Mouse (Mus musculus): ENCODE data around the gene Xcl1.
"Not testable (repeated sequence)": the region's sequence is repeated elsewhere in the genome, so short reads cannot be mapped to it uniquely, and the experiment has no call there.

Gene Xcl1

DNA sequence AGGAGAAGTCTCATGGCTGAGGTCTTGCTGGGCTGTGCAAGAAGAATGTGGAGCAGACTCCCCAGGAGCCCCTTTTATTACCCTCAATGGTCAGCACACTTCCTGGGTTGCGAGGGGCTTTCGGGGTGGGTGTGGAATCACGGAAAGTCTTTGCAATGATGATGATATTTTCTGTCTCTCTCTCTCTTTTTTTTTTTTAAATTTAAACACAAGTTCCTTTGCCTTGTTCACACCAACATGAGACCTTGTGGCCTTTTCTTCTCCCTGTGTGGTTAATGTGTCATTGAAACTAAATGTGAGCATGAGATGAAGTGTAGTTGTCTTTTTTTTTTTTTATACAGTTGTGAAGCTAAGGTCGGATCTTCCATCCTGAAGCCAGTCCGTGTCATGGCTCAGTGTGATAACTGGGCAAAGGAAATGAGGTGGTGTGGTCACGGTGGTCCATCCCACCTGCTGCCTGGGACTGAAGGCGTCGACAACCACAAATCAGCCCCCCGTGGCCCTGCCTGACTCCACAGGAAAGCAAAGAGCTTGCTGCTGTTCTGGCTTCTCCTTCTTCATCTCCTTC, at the start of gene Xcl1:
Xcl1 (minus strand) TSS at position 51 of the 568 bp plus-strand sequence.
- DNase-seq: no peak

DNA sequence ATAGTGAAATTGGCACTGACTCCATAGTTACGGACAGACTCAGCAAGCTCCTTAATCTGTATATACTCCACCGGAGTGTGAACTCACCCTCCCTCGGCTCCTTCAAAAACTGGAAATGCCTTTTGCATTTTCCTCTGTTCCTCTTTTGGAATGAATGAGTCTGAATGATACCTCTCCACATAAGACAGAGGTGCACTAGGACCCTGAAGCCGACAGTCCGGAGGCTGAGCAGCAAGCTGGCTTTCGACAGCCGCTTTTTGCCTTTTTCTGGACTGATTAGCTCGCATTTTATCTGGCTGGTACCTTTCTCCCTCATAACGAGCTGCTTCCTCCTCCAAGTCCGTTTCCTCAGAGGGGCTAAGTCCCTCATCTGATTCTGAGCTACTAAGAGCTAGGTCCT, 49.4 kb upstream of the Xcl1 start:
- not testable (repeated sequence) for DNase-seq

DNA sequence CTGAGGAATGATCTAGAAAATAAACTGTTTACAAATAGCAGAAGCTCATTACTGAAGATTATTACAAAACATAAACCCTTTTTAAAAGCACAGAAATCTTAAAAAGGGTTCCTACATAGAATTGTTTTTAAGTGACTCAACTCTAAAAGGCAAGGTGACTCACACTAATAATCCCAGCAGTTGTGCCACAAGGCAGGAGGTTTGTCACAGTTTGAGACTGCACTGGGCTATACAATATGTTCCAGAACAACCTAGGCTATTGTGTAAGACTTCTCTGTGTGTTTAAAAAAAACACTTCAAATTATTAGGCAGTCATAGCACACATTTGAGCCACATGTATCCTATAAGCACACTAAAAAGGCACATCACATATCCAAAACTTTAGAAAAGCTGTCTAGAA, 42.0 kb upstream of the Xcl1 start:
- no peak for DNase-seq

DNA sequence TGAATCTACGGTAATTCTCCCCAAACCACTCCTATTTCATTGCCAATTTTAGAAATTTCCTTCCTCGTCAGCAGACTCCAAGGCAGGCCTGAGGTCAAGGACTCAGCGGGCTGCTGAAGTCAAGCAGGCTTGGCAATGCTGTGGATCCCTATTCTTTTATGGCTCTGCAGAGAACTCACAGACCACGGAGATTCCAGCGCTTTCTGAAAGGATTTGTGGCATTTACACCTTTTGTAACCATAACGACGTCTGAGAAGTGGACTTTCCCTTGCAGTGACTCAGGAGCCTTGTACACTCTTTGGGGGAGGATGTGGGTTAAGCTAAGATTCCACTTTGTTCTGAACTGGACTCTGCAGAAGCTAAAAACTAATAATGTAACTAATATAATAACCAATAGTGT, 40.4 kb upstream of the Xcl1 start:
- no peak for DNase-seq

DNA sequence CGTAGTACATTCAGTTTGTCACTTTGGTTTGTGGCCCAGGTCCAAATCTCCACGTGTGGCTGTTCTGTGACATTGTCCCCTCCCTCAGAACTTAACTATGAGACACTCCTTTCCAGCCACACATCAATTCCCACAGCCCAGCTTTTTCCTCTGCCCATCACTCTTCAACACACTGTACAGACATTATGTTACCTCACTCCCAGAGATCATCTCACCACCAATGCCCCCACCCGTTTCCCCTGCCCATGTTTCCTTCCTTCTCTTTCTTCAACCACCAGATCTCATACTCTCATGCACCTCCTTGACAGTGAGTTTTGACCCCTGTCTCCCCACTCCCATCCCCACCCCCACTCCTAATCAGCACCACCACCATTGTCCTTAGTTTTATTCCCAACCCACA, 39.9 kb upstream of the Xcl1 start:
- DNase-seq: no peak

DNA sequence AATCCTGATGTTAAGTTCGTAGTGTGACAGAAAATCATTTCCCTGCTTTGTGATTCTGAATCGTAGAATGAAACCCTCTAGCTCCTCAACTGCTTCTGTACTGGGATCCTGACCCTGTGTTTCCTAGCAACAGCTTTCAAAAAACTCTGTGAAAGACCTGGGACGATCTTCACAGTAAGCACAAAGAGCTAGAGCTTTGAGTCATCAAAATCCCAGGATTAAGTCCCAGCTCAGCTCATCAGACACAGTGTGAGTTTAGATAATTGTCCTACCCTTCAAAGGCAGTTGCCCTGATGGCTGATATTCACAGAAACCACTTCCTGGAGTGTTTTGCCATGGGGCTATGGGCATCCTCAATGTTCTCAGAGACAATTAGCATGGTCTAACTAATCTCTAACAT, 38.5 kb upstream of the Xcl1 start:
- no peak for DNase-seq

DNA sequence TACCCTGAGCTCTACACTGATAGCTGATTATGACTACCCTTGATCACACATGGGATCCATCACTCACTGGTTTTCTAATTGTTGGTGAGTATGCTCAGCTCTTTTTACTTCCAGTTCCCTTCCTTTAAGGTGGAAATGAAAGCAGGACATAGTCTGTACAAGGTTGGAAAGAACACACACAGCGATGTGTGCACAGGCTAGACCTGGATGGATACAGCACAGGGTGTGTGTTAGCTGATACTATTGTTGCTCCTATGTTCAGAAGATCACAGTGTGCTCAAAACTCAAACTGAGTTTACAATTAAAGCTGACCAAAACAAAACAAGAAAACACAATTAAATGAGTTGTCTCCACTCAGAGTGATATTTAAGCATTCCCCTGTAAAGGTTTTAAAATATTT, 38.0 kb upstream of the Xcl1 start:
- DNase-seq: no peak

DNA sequence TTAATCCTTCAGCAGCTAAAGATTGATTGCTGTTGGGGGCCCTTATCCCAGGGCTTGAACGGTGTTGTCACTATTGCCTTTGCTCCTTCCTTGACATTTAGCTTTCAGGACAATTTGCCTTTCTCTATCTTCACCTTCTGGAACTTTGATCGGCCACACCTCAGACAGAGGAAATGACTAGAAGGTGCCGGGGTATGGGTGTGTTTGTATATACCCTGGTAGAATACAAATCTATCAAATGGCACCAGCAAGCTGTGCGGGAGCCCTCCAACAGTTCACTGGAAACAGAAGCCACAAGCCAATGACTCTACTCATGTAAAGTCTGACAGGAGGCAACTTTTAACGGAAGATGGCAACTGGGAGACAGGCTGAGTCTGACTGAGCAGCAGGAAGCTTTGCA, 37.4 kb upstream of the Xcl1 start:
- peak; percentile 13 to 32 for DNase-seq

DNA sequence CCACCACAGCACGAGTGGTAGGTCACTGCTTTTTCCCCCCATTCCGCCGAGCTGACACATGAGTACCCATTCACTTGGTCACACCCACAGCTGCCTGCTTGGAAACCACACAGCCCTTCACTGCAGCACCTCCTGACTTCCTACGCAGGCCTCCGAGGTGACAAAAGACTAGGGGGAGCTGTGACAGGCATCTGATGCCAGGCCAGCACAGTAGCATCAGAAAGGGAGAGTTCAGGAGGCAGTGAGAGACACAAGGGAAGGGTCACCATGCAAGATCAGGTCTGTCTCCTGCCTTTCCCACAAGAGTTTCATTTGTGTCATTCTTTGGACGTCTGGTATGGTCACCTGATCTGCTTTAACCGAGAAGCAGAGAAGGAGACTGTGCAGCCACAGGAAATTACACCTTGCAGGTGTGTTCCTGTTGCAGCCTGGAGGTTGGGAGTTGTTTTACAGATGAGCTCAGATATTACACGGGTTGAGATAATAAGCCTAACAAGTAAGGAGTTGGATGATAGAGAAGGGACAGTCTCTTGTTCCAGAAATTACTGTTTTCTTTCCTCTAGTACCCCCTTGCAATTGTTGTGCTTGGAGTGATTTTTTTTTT, 30.9 kb upstream of the Xcl1 start:
- peak; percentile 55 to 68 for DNase-seq

DNA sequence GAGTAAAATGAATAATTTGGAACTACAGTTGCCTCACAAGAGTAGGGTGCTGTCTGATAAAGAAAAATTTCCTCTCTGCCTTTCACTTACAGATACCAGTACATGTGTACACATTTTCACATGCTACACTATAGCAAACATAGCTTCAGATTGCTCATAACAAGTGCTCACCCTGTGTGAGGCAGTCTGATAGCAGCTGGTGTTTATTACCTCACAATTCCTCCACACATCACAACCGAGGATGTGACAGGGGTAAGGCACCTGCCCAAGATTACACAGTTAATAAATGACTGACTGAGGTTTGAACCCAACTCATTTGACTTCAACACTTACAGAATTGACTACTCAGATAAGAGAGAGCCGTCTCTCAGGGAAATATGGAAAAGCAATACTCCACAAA, 25.3 kb upstream of the Xcl1 start:
- DNase-seq: no peak

DNA sequence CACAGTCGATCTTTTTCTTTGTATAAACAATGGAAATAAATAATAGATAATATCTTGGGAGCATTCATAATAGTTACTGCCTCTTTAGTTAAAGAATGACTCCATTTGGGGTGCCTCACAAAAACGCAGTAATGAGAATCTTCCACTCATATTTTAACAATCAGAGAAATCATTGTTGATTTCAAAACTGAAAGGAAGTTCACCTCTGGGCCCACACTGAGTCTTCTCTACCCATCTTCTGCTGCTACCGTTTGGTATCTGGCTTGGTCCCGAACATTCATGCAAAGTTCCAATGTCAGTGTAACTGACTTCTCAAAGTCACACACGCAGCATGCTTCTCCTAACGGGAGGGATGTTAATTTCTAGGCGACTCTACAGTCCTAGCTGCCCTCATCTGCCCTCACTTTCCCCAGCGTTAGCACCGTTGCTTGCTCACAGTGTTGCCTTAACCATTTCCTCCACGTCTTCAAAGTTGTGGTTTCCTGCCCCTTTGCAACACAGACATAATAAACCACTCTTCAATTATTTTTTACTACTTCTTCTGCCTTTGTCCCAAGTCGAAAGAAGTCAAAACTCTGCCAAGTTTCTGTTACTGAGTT, 24.6 kb upstream of the Xcl1 start:
- peak; percentile 56 to 58 for DNase-seq

DNA sequence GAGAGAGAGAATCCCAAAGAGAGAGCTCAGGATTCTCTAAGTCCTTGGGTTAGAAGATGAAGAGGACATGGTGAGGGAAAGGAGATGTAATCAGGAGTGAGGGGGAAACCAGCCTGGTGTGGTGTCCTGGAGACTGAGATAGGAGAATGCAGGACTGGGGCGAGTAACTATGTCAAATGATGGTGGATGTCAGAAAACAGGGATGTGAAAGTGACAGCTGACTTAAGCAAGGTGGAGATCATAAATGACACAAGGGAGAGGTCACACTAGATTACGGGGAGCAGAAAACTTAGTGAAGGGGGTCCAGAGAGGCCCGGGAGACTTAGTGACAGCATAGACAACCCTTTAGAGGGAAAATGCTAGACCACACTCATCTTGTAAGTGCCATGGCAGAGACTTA, 23.8 kb upstream of the Xcl1 start:
- no peak for DNase-seq

DNA sequence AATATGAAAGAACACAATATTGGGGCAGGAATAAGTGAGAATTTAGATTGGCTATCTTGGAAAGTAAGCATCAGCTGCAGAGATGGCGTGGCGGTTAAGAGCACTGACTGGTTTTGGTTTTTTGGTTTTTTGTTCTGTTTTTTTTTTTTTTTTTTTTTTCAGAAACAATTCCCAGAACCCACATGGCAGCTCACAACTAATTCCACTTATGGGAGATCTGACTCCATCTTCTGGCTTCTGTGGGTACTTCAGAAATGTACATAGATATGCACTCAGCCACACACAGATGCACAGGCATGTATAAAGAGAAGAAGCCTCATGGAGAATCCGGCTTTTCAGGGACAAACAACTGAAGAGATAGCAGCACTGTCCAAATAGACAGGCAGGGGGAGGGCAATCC, 22.6 kb upstream of the Xcl1 start:
- DNase-seq: no peak

DNA sequence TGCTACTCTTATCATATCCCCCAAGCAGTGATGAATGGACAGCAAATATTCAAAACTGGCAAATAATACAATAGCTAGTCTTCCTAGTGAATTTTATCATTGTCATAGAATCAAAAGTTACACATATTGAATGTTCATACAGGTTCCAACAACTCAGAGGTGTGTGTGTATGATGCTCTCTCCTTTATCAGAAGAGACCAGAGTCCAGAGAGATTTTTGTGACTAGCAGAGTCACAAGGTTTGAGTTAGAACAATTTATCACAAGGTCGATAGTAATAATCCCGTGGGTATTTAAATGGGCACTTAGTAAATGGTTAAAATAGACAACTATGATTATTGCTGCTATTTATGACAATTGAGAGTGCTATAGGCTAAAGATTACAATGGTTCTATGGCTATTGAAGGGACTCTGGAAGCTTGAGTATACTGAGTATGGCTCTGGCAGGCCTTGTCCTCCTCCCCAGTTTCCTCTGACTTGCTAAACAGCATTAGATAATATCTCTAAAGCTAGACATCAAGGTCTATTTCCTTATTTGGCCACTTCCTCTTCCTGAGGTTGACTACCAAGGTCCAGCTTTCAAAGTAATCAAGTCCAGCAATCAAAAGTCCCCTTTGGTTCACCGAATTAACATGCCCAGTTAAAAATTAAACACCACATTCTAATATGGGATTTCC, 21.5 kb upstream of the Xcl1 start:
- no peak for DNase-seq

DNA sequence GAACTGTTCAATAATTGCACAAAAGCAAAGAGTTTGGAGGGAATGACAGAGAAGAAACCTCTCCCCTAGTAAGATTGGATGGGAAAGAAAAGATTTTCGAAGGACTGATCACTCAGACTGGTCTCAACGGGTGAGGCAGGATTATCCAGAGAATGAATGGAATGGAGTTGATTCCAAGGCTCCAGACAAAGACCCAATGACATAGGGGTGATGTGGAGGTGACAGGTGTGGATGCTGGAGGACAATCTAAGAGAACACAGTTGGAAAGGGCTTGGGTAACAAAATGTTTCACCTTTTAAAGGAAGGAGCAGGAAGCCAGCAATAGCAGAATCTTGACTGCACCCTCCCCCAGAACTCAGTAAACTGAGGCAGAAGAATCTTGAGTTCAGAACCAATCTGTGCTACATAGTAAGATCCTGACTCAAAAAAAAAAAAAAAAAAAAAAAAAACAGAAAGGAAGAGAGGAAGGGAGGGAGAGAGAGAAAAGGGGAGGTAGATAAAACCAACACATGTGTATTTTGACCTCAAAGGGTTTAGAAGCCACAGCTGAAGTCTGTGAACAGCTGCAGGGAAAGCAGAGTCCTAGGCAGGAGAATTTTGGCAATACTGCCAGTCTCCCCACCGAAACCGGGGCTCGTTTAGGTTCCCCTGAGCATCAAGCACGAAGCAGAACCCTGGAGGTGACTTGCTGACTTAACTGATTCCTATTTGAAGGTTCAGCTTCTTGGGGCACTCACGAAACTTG, 20.3 kb upstream of the Xcl1 start:
- DNase-seq: peak; percentile 16 to 32

DNA sequence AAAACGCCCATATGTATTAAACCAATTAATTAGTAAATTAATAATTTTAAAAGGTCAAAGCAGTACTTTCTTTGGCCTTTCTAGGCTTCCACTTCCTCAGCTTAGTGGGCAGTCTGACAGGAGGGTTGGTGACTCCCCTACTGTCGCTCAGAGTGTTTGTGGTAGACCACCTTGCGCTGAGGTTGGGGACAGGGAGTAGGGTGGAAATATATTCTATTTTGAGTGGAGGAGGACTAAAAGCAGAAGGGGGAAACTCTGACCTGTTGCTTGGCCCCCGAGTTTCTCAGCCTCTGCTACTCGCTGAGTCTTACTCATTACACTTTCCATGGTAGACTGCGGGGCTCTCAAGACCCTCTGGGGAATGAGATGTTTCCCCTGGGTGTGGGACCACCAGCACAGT, 18.2 kb upstream of the Xcl1 start:
- DNase-seq: no peak

DNA sequence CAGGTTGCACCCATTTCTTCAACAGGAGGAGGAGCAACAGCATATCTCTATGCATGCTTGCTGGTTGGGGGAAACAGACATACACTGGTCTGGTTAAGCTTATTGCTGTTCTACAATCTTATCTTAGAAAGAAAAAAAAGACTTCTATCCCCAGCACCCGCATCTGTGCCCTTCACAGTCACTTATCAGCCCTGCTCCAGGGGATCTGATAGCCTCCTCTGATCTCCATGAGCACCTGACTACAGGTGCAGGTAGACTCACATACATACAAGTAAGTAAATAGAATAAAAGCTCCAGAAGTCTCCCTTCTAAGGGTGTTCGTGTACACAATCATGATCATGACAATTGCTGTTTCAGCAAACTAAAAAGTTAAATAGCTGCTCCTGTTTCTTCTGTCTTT, 733 bp upstream of the Xcl1 start:
- no peak for DNase-seq

DNA sequence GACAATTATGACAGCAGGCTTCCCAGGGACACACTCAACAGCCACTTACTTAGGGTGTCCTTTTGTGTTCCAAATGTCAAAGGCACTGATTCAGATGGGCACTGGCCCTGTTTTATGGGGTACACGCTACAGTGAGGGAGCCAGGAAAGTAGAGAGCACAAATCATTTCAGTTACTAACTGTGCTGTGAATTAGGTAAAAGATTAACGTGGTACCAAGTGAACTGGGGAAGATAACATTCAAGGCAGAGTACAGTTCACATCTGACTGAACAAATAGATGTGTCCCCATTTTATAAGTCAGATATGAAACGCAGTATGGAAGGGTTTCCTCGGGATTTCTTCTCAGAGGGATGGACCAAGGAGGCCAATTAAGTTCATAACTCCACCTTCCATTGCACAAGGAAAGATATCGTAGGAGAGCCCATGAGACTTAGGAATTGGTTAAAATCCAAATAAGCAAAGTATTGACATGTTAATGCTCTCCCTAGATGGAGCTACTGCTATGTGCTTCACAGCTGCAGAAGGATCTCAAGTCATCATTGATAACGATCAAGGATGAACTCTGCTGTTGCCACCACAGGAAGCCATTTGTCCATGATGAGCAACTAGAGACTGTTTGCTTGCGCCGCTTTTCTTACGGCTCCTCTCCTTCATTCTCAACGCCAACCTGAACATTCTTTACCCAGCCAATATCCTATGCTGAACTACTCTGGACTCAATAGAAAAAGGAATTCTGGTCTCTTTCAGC, 1.7 kb downstream of the Xcl1 start:
- no peak for DNase-seq

DNA sequence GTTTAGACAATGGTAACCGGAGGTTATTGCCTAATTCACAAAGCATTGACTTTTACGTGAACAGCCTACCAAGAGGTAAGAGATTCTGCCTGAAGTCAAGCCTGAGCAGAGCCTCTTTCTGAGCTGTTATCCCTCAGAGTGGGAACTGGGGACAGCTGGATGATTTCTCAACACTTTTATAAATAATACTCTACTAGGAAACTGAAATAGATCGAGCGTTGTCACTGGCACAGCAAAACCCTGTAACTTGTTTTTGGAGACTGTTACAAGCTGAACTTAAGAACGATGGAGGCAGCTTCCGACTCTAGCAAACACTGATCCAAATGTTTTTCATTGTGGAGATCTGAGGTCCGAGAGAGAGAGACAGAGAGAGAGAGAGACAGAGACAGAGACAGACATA, 4.2 kb downstream of the Xcl1 start:
- DNase-seq: no peak

DNA sequence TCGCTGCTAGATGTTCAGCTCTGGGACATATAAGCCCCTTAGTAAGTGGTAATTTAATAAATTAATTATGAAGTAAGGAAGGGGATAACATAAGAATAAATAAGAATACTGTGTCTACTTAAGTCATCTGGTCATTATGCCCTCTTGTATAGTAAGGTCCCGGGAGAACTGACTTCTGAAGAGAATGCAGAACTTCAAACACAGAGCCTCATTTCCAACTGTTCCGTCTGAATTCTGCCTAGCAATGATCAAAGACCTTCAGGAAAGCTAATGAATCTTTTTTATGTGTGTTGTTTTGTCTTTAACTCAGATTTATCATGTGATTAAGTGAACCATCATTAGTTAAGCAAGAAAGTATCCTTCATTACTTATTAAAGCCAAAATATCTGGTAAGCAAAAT, 5.3 kb downstream of the Xcl1 start:
- DNase-seq: no peak

DNA sequence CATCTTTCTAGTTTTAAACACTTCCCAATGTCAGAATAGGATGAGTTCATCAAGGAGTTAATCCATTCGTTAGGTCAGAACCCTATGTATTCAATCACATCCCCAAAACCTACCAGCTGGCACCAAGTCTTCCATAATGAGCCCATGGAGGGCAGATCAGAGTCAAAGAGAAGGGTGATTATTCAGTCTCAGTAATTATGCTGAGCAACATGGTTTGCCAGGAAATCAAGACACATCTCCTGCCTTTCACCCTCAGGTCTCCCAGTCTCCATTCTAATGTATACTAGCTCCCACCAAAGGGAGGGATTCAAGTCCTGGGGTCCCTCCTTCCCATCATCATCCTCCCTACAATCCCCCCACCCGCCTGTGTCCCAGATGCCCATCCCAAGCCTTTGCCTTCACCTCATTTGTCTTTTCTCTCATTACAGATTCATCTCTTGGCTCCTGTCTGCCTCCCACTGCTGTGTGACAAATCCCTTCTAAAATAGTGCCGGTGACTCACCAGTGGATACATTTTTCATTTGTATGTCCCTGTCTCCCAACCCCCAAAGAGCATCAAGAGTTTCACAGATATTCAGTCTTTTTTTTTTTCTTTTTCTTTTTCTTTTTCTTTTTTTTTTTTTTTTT, 8.7 kb downstream of the Xcl1 start:
- DNase-seq: no peak

DNA sequence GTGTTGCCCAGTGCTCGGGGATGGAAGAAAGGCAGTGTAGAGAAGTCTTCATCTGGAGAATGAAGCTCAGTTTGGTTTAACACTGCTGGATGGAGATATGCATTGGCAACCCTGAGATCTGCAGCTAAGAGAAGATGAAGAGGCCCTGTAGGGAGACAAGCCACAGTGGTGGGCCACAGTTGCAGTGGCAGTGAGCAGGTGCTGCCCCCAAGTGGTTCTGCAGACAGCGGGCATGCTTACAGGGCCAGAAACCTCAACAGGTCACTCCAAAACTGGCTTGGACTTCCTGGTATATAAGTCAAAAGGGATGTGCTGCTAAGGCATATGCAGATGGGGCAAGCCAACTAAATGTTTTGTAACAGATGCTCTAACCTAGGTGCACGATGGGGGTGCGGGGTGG, 30.3 kb downstream of the Xcl1 start:
- peak; percentile 66 for DNase-seq

Measured in thymus, postnatal 36 days (tissue).